In genomic region chr10:41146141-41146540, GRCm38 (mm10) we compare ENCODE assay signal across 22 mouse cellular contexts.
"Had no signal": no experiment of that assay in that cellular context is flagged by ENCODE, and none has a peak within 500 bp of the region (broad histone marks: within the 10 kb centered on the region; RNA-seq: fewer than 3 reads in every experiment).

No protein-coding gene starts in this region.

- H3K9me3 ChIP-seq: kidney, embryonic 15.5 days; limb, embryonic 12.5 days; limb, embryonic 15.5 days; midbrain, embryonic 12.5 days; midbrain, embryonic 15.5 days; neural tube, embryonic 12.5 days; neural tube, embryonic 15.5 days; stomach, embryonic 15.5 days had no signal

- H3K4me1 ChIP-seq: limb, embryonic 12.5 days; limb, embryonic 15.5 days; midbrain, embryonic 12.5 days; neural tube, embryonic 12.5 days had no signal

- DNase-seq: kidney, adult 11 months; kidney, adult 8-10 months; kidney, postnatal 10 days; kidney, postnatal 36 days; layer of hippocampus, postnatal 36 days; liver, postnatal 0 days; lung, embryonic 14.5 days; spleen, adult 18-20 months; thymus, adult 18-20 months; thymus, postnatal 36 days had no signal

- H3K27me3 ChIP-seq: kidney, embryonic 15.5 days; limb, embryonic 12.5 days; limb, embryonic 15.5 days; midbrain, embryonic 12.5 days; midbrain, embryonic 15.5 days; neural tube, embryonic 12.5 days; neural tube, embryonic 15.5 days; stomach, embryonic 15.5 days had no signal

- H3K36me3 ChIP-seq: kidney, embryonic 15.5 days; limb, embryonic 12.5 days; limb, embryonic 15.5 days; midbrain, embryonic 12.5 days; midbrain, embryonic 15.5 days; neural tube, embryonic 12.5 days; neural tube, embryonic 15.5 days; stomach, embryonic 15.5 days had no signal

- H3K9ac ChIP-seq: kidney, embryonic 15.5 days; limb, embryonic 12.5 days; limb, embryonic 15.5 days; liver, embryonic 14.5 days; liver, postnatal 0 days; lung, embryonic 14.5 days; midbrain, embryonic 12.5 days; midbrain, embryonic 15.5 days; neural tube, embryonic 12.5 days; neural tube, embryonic 15.5 days; stomach, embryonic 15.5 days had no signal

- H3K4me2 ChIP-seq: kidney, embryonic 15.5 days; limb, embryonic 12.5 days; limb, embryonic 15.5 days; liver, embryonic 11.5 days; lung, embryonic 14.5 days; midbrain, embryonic 12.5 days; midbrain, embryonic 15.5 days; neural tube, embryonic 12.5 days; neural tube, embryonic 15.5 days; stomach, embryonic 15.5 days had no signal

- ATAC-seq: liver, postnatal 0 days; lung, postnatal 0 days; midbrain, embryonic 15.5 days had no signal

- H3K27ac ChIP-seq: kidney, embryonic 15.5 days; limb, embryonic 12.5 days; limb, embryonic 15.5 days; liver, embryonic 14.5 days; macrophage; midbrain, embryonic 12.5 days; midbrain, embryonic 15.5 days; neural tube, embryonic 12.5 days; neural tube, embryonic 15.5 days; stomach, embryonic 15.5 days had no signal

- H3K4me3 ChIP-seq: kidney, embryonic 15.5 days; limb, embryonic 12.5 days; limb, embryonic 15.5 days; midbrain, embryonic 12.5 days; midbrain, embryonic 15.5 days; neural tube, embryonic 12.5 days; neural tube, embryonic 15.5 days; stomach, embryonic 15.5 days had no signal
